Mouse (Mus musculus) myocyte (in vitro differentiated cells): Measurements from ENCODE around the gene Rnase4.

Source experiments
- POLR2AphosphoS2 ChIP-seq: IDR thresholded peaks from one replicate; pipeline ENCODE4 v1.6.1; 2011; ENCODE audit warnings: low read depth, control low read depth; ENCODE audit not compliant: insufficient read length
- USF1 ChIP-seq: IDR thresholded peaks from one replicate; pipeline ENCODE4 v1.6.1; 2011; ENCODE audit warnings: low read depth, mild to moderate bottlenecking, control low read depth, moderate library complexity

DNA sequence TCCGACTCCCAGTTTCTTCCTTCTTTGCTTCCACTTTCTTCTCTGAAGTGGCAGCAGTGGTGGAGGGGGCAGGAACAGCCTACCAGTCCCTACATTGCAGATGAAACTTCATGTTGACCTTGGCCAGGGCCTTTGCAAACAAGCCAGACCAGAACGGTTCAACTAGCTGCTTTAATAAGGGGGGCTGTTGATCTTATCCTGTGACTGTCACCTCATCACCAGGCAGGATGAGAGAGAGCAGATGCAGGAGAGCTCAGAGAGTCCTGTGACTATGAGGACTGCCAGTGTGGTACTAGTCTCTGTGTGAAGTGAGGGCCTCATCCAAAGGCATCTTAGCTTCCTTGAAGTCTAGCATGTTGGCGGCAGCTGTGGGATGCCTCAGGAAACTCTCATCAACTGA, 57.1 kb downstream of the Rnase4 start:
- no peak for TF ChIP-seq POLR2AphosphoS2
- TF ChIP-seq USF1: no peak
